Mouse (Mus musculus) cortical plate, adult 2 months (tissue): ENCODE measurements around the gene Sirt4. TPM values are rescaled to one million over a fixed set of nuclear protein-coding genes. Genes with fewer than 3 reads are reported as not detected.

ENCODE experiments used
- H3K27ac ChIP-seq: fragments of 200-500 bp; 2 replicates; pipeline ENCODE4 v1.5.1; 2012; ENCODE audit warnings: low read length, control low read depth, inconsistent platforms; ENCODE audit not compliant: insufficient read depth
- H3K4me1 ChIP-seq: fragments of 200-500 bp; 2 replicates; pipeline ENCODE4 v1.6.1; 2011; ENCODE audit warnings: low read length; ENCODE audit not compliant: control insufficient read depth, insufficient read depth
- H3K4me3 ChIP-seq: fragments of 200-500 bp; 2 replicates; pipeline ENCODE4 v1.5.1; 2011; ENCODE audit warnings: mild to moderate bottlenecking, low read length, control low read depth; ENCODE audit not compliant: insufficient read depth
- CTCF ChIP-seq: fragments of 200-500 bp; IDR thresholded peaks from 2 replicates; pipeline ENCODE4 v1.5.1; 2011; ENCODE audit warnings: mild to moderate bottlenecking, control low read depth, low read length; ENCODE audit not compliant: insufficient read depth; ENCODE audit errors: extremely low read depth
- POLR2A ChIP-seq: fragments of 200-500 bp; IDR thresholded peaks from 2 replicates; pipeline ENCODE4 v1.6.1; 2011; ENCODE audit warnings: mild to moderate bottlenecking, low read length, control low read depth; ENCODE audit not compliant: insufficient read depth; ENCODE audit errors: extremely low read depth
- polyA plus RNA-seq: library from polyadenylated mRNA; depleted of rRNA; stranded (reverse); fragments of >200 nt; gene quantifications from 2 replicates; pipeline ENCODE4 v1.2.3, GENCODE M21; 2012

Gene Sirt4
- polyA plus RNA-seq, 1 experiment: 89.5 TPM

DNA sequence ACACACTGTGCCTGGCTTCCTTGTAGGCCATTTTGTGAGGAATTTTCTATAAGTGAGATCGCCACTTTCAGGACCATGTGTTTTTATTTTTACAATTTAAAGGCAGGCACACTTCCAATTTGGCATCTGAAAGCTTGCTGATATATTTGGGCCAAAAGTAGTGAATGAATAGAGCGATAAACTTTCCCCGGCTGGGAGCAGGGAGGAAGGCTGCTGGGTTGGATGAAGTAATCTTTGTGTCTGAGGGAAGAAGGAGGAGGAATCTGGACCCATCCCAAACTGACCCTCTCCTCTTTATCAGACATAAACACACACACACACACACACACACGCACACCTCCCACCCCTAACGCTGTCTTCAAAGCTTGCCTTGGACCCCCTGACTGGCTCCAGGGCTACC, 8.9 kb upstream of the Sirt4 start:
- TF ChIP-seq POLR2A (no peak), CTCF (no peak)
- Histone ChIP-seq H3K4me1 (peaks cover 4% of the 10 kb centered on the region), H3K4me3 (no peak overlapping the region), H3K27ac (no peak overlapping the region)

DNA sequence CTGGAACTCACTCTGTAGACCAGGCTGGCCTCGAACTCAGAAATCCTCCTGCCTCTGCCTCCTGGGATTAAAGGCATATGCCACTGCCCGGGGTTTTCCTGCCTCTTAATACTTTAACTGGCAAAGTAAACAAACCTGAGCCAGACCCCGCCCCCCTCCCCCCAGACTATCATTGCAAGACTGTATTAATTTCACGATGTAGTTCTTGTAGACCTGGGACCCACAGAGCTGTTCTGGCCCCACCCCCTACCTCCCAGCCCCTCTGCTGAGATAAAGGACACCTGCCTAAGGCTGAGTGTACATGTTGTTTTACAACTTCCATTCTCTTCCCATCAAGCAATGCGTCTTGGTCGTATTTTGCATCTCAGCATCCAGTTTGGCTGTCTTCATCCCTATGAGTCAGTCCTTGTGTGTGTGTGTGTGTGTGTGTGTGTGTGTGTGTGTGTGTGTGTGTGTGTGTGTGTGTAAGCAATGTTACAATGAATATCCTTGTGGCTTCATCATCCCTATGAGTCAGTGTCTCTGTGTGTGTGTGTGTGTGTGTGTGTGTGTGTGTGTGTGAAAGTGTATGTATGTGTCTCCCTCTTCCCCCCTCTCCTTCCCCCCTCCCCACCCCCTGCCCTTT, 8.3 kb upstream of the Sirt4 start:
- TF ChIP-seq POLR2A (no peak), CTCF (no peak)
- Histone ChIP-seq H3K4me3 (no peak overlapping the region), H3K4me1 (peaks cover 4% of the 10 kb centered on the region), H3K27ac (no peak overlapping the region)

DNA sequence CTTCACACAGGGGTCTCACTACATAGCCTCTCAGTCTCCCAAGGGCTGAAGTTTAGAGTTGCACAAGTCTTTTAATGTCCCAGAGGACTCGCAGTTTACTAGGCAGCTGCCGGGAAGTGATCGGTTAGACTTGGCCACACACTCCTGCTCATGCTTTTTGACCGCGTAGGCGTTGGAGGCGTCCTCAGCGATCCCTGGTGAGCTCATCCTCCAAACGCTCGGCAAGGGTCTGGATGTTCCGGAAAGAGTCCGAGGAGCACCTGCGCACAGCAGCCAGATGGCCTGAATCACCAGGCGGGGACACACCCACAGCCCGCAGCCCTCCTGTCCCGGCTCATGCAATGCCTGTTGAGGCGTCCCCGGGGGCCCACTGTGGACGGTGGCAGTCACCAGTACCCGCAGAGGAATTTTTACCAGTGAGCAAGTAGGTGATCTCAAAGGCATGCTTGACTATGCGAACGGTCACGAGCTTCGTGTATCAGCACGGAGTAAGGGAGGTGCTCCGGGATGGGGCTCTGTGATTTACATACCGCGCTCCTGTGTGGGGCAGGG, 7.3 kb upstream of the Sirt4 start:
- Histone ChIP-seq H3K4me1 (peaks cover 4% of the 10 kb centered on the region), H3K27ac (no peak overlapping the region), H3K4me3 (no peak overlapping the region)
- TF ChIP-seq POLR2A: no peak
- TF ChIP-seq CTCF: no peak

DNA sequence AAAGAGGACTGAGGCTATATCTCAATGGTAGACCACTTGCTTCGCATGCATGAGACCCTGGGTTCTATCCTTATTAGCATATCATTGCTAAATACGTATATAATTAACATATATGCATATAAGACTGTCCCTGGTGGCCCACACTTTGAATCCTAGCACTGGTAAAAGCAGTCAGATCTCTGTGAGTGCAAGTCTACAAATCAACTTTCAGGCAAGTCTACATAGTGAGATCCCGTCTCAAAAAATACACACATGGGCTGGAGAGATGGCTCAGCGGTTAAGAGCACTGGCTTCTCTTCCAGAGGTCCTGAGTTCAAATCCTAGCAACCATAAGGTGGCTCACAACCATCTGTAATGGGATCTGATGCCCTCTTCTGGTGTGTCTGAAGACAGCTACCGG, 6.6 kb upstream of the Sirt4 start:
- H3K4me3 ChIP-seq: no peak overlapping the region
- TF ChIP-seq POLR2A (no peak), CTCF (no peak)
- no peak overlapping the region for H3K27ac ChIP-seq
- peaks cover 4% of the 10 kb centered on the region for H3K4me1 ChIP-seq

DNA sequence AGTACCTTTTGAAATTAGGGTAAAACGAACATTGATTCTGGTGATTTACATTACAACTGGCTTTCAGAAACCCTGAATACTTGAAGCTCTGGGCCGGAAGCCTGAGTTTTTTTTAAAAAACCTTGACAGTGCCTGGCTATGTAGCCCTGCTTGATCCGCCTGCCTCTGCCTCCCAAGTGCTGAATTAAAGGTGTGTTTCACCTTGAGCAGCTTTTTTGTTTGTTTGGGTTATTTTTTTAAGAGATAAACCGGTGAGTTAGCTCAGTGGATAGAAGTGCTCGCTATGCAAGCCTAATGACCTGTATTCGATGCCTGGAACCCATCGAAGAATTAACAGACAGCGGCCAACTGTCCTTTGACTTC, 6.1 kb upstream of the Sirt4 start:
- TF ChIP-seq POLR2A (no peak), CTCF (no peak)
- H3K4me3 ChIP-seq: no peak overlapping the region
- H3K4me1 ChIP-seq: peaks cover 2% of the 10 kb centered on the region
- no peak overlapping the region for H3K27ac ChIP-seq

DNA sequence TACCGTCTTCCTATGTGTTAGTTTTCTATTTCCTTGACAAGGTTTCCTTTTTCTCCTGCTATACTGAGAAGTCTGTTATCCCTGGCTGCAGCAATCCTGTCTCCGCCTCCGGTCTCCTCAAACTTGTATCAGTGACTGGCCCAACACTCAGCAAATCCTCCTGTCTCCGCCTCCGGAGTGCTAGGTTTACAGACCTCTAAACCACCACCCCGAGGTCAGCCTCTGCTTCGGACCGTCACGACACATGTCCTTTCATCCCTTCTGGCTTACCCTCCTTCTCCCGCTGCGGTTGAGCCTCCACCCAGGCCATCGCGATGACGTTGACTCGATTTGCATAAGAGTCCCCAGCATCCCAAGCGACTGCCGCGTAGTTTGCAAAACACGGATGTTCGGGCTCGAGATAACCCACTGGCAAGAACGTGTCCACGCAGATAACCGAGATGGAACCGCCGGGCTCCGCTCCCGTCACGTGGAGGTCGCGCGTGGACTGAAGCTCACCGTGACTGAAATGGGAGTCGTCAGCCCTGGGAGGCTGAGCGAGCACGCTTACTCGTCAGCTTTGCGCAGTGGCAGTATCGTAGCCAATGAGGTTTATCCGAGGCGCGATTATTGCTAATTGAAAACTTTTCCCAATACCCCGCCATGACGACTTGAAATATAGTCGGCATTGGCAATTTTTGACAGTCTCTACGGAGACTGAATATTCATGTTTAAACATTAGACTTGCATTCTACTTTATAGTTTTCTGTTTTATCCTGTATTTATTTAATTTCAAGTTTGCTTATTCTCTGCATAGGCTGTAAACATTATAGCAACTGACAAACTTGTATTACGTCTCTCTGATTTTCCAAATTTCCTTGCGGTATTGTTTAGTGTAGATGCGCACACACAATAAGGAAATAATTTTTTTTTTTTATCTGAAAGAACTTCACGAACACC, 5.4 kb upstream of the Sirt4 start:
- H3K4me1 ChIP-seq: peaks cover 2% of the 10 kb centered on the region; the same call in 1 of the 2 replicates
- TF ChIP-seq CTCF (no peak), POLR2A (peak; percentile 98)
- H3K27ac ChIP-seq: peak overlapping the region; percentile 95
- H3K4me3 ChIP-seq: peak overlapping the region; percentile 40

DNA sequence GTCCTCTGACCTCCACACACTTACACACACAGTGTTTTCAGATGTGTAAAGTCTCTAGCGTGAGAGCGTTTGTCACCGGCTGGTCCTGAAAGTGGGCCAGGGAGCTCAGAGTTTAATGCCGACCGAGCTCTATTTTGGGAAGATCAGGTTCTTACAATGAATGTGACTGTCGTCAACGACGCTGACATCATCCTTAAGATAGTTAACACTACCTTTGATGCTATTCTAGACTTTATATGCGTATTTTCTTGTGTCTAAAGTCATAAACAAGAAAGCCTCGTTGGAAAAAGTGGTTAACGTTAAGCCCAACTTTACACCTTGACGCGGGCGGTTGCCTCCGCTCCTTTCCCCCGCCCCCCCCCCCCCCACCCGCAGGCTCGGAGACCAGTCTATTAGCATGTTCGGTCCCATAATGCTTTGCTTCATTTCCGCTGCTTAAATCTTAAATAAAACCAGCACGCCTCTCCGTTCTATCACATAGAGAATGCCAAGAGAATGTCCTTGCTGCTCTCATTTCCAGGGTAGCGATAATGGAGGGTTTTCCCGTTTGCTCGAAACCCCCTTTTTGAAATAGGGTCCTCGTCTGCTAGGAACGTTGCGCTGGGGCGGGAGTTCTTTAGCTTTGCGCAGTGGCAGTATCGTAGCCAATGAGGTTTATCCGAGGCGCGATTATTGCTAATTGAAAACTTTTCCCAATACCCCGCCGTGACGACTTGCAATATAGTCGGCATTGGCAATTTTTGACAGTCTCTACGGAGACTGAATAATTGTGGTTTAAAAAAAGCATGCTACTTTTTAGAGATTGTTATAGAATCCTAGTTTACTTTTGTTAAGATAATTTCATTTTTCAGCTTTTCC, 4.5 kb upstream of the Sirt4 start:
- Histone ChIP-seq H3K4me1 (peaks cover 2% of the 10 kb centered on the region; the same call in 1 of the 2 replicates), H3K4me3 (peak overlapping the region; percentile 40), H3K27ac (peak overlapping the region; percentile 95)
- peak; percentile 99 for TF ChIP-seq POLR2A
- TF ChIP-seq CTCF: no peak

DNA sequence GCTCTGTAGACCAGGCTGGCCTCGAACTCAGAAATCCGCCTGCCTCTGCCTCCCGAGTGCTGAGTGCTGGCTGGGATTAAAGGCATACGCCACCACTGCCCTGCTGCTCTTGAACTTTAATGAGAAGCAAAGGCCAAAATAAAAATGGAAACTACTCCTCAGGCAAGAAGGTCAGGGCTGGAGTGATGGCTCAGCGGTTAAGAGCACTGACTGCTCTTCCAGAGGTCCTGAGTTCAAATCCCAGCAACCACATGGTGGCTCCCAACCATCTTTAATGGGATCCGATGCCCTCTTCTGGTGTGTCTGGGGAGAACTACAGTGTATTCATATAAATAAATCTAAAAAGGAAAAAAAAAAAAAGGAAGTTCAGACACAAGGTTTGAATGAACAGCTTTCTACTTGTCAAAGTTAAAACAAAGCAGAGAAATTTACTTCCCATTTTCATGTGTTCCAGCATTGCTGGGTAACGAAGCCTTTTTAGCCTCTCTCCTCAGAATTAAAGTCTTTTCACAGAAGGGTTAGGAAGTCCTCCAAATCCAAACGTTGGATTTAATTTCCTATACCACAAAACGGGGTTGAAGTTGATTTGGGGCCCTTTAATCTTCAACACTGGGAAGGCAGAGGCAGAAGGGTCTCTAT, 3.5 kb upstream of the Sirt4 start:
- Histone ChIP-seq H3K27ac (no peak overlapping the region), H3K4me3 (no peak overlapping the region), H3K4me1 (peaks cover 2% of the 10 kb centered on the region; the same call in 1 of the 2 replicates)
- no peak for TF ChIP-seq POLR2A
- TF ChIP-seq CTCF: no peak

DNA sequence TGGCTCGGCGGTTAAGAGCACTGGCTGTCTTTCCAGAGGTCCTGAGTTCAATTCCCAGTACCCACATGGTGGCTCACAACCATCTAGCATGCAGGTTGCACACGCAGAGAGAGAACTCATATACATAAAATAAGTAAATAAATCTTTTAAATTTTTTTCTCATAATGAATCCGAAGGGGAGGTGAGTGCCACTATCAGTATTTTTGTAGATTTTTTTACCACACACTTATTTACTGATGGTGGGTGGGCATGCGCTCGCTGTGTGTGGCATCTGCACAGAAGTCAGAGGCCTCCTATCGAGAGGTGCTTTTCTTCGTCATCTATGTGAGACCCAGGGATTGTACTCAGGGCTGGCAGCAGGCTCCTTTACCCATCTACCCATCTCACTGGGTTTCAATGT, 2.8 kb upstream of the Sirt4 start:
- no peak overlapping the region for H3K4me3 ChIP-seq
- no peak overlapping the region for H3K27ac ChIP-seq
- peaks cover 2% of the 10 kb centered on the region; the same call in 1 of the 2 replicates for H3K4me1 ChIP-seq
- no peak for TF ChIP-seq POLR2A
- TF ChIP-seq CTCF: no peak
